Mouse (Mus musculus): ENCODE data around the gene Dennd4a. TPM values are rescaled to one million over a fixed set of nuclear protein-coding genes. Genes with fewer than 3 reads are reported as not detected.

The Dennd4a gene
- polyA plus RNA-seq, 1 experiment from 2014 or later = 4.4 TPM

- Histone ChIP-seq H3K27ac (no peak overlapping the region), H3K4me2 (replicated peaks) (no peak overlapping the region), H3K27me3 (replicated peaks) (no peaks in the 10 kb centered on the region), H3K4me1 (replicated peaks) (no peaks in the 10 kb centered on the region), H3K36me3 (no peaks in the 10 kb centered on the region), H3K9ac (no peak overlapping the region), H3K9me3 (no peaks in the 10 kb centered on the region), H3K4me3 (replicated peaks) (no peak overlapping the region)
- 54% methylated on average over 6 of the region's 6 CpGs for WGBS
- no peak for ATAC-seq
Measured at GRCm38 (mm10) chr9:64830092-64830618, 19.0 kb downstream of the Dennd4a start.

DNA sequence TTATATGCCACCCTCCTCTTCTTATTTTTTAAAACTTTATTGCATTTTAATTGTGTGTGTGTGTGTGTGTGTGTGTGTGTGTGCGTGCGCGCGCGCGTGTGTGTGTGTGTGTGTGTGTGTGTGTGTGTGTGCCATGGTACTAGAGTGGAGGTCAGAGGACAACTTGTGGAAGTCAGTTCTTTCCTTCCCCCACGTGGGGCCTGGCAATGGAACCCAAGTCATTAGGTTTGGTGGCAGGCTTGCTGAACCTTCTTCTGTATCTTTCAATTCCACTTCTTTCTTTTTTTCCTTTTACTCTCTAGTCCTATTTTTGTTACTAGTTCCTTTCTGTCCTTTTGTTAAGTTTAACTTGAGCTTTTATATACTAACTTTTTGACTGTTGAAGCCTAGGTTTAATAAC lies 19.5 kb downstream of the Dennd4a start:
- WGBS = 83% methylated on average over 7 of the region's 7 CpGs
- Histone ChIP-seq H3K27ac (no peak overlapping the region), H3K4me2 (replicated peaks) (no peak overlapping the region), H3K27me3 (replicated peaks) (no peaks in the 10 kb centered on the region), H3K4me1 (replicated peaks) (no peaks in the 10 kb centered on the region), H3K36me3 (no peaks in the 10 kb centered on the region), H3K4me3 (replicated peaks) (no peak overlapping the region), H3K9me3 (no peaks in the 10 kb centered on the region), H3K9ac (no peak overlapping the region)
- ATAC-seq = no peak

- Histone ChIP-seq H3K9me3 (no peaks in the 10 kb centered on the region), H3K9ac (no peak overlapping the region), H3K4me3 (replicated peaks) (no peak overlapping the region), H3K27ac (no peak overlapping the region), H3K4me2 (replicated peaks) (no peak overlapping the region), H3K4me1 (replicated peaks) (no peaks in the 10 kb centered on the region), H3K27me3 (replicated peaks) (no peaks in the 10 kb centered on the region), H3K36me3 (no peaks in the 10 kb centered on the region)
- WGBS = 95% methylated on average over 2 of the region's 2 CpGs
- no peak for ATAC-seq
Measured at GRCm38 (mm10) chr9:64831760-64832159, 20.6 kb downstream of the Dennd4a start.

- Histone ChIP-seq H3K27me3 (replicated peaks) (no peaks in the 10 kb centered on the region), H3K9ac (no peak overlapping the region), H3K36me3 (no peaks in the 10 kb centered on the region), H3K4me2 (replicated peaks) (no peak overlapping the region), H3K27ac (no peak overlapping the region), H3K4me1 (replicated peaks) (no peaks in the 10 kb centered on the region), H3K4me3 (replicated peaks) (no peak overlapping the region), H3K9me3 (no peaks in the 10 kb centered on the region)
- WGBS = 92% methylated on average over 3 of the region's 3 CpGs
- no peak for ATAC-seq
Measured at GRCm38 (mm10) chr9:64834418-64834817, 23.3 kb downstream of the Dennd4a start.

DNA sequence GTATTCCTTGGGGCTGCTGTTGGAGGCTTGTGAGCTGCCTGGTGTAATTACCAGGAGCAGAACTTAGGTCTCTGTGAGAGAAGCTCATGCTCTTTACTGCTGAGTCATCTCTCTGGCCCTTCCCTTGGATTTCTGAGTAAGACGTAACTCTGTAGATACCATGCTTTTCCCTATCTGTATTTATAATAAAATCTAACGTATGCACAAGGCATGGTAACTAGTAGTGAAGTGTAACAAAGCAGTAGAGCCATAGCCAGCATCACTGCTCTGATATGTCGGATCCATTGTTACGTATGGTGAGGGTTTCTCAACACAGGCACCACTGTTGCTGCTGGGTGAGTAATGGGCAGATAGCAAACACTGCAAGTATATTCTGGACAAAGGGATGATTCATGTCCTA lies 34.2 kb downstream of the Dennd4a start:
- WGBS = 79% methylated on average over 4 of the region's 4 CpGs
- no peak overlapping the region for H3K27ac ChIP-seq
- no peak for ATAC-seq
- no peak overlapping the region for H3K4me2 ChIP-seq (replicated peaks)
- no peak overlapping the region for H3K4me3 ChIP-seq (replicated peaks)
- no peak overlapping the region for H3K9ac ChIP-seq
- H3K4me1 ChIP-seq (replicated peaks) = no peaks in the 10 kb centered on the region
- H3K36me3 ChIP-seq = no peaks in the 10 kb centered on the region
- H3K9me3 ChIP-seq = no peaks in the 10 kb centered on the region
- no peaks in the 10 kb centered on the region for H3K27me3 ChIP-seq (replicated peaks)

- WGBS = 80% methylated on average over 1 of the region's 1 CpGs
- H3K27ac ChIP-seq = no peak overlapping the region
- H3K4me1 ChIP-seq (replicated peaks) = no peaks in the 10 kb centered on the region
- no peak for ATAC-seq
- H3K4me2 ChIP-seq (replicated peaks) = no peak overlapping the region
- no peak overlapping the region for H3K9ac ChIP-seq
- no peaks in the 10 kb centered on the region for H3K27me3 ChIP-seq (replicated peaks)
- no peaks in the 10 kb centered on the region for H3K9me3 ChIP-seq
- H3K4me3 ChIP-seq (replicated peaks) = no peak overlapping the region
- no peaks in the 10 kb centered on the region for H3K36me3 ChIP-seq
Measured at GRCm38 (mm10) chr9:64849548-64849947, 38.4 kb downstream of the Dennd4a start.

DNA sequence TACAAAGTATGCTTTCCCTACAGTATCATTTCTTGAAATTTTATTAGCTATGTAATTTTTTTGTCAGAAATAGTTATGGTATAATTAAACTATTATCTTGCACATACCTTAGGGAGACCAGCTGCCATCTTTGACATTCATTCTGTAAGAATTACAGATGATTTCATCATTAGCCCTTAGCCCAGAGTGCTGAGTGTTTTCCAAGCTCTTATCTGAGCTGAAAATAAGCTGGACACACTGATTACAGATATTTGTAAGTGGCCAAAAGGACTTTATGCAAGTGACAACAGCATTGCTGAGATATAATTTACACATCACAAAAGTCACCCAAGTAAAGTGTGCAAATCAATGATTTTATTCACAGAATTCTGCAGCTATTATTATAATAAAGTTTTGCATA lies 48.9 kb downstream of the Dennd4a start:
- H3K4me1 ChIP-seq (replicated peaks) = no peaks in the 10 kb centered on the region
- no peak overlapping the region for H3K4me2 ChIP-seq (replicated peaks)
- H3K36me3 ChIP-seq = no peaks in the 10 kb centered on the region
- no peaks in the 10 kb centered on the region for H3K27me3 ChIP-seq (replicated peaks)
- no peaks in the 10 kb centered on the region for H3K9me3 ChIP-seq
- H3K4me3 ChIP-seq (replicated peaks) = no peak overlapping the region
- no peak overlapping the region for H3K27ac ChIP-seq
- ATAC-seq = no peak
- no peak overlapping the region for H3K9ac ChIP-seq

DNA sequence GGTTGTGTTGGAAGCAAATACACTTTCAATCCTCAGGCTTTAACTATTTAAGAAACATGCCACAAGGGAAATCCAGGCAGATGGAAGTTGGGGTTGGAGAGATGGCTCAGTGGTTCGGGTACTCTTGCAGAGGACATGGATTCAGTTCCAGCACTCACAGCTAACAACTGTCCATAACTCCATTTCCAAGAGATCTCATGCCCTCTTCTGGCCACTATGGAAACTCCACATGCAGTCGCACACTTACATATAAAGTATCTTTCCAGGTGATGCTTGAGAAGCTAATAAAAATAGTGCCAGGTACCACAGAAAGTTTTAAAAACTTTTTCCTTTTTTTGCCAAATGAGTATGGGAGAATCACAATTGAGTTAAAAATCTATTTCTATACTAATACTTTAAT lies 51.5 kb downstream of the Dennd4a start:
- Histone ChIP-seq H3K4me2 (replicated peaks) (no peak overlapping the region), H3K36me3 (no peaks in the 10 kb centered on the region), H3K4me1 (replicated peaks) (no peaks in the 10 kb centered on the region), H3K9ac (no peak overlapping the region), H3K27me3 (replicated peaks) (no peaks in the 10 kb centered on the region), H3K9me3 (no peaks in the 10 kb centered on the region), H3K27ac (no peak overlapping the region), H3K4me3 (replicated peaks) (no peak overlapping the region)
- no peak for ATAC-seq
- WGBS = 90% methylated on average over 2 of the region's 2 CpGs

- WGBS = 84% methylated on average over 5 of the region's 5 CpGs
- no peak for ATAC-seq
- Histone ChIP-seq H3K4me3 (replicated peaks) (no peak overlapping the region), H3K9ac (no peak overlapping the region), H3K4me2 (replicated peaks) (no peak overlapping the region), H3K36me3 (no peaks in the 10 kb centered on the region), H3K9me3 (no peaks in the 10 kb centered on the region), H3K27ac (no peak overlapping the region), H3K27me3 (replicated peaks) (no peaks in the 10 kb centered on the region), H3K4me1 (replicated peaks) (no peaks in the 10 kb centered on the region)
Measured at GRCm38 (mm10) chr9:64886008-64886407, 74.9 kb downstream of the Dennd4a start.

DNA sequence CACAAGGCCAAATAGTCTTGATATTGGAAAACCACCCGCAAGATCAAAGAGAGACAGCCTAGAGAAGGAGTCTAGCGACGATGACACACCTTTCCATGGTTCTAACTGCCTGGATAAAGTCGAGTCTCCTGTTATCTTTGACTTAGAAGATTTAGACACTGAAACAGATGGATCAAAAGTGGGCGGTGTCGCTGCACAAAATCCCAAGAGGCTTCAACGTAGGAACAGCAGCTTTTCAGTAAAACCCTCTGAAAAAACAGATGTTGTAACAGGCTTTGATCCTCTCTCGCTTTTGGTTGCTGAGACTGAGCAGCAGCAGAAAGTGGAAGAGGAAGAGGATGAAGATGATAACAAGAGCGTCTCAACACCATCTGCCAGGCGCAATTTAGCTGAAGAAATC lies 85.5 kb downstream of the Dennd4a start:
- no peaks in the 10 kb centered on the region for H3K4me1 ChIP-seq (replicated peaks)
- no peak for ATAC-seq
- H3K9ac ChIP-seq = no peak overlapping the region
- 83% methylated on average over 10 of the region's 10 CpGs for WGBS
- peaks cover 3% of the 10 kb centered on the region; the same call in 1 of the 2 replicates for H3K36me3 ChIP-seq
- no peak overlapping the region for H3K4me2 ChIP-seq (replicated peaks)
- no peak overlapping the region for H3K27ac ChIP-seq
- no peaks in the 10 kb centered on the region for H3K9me3 ChIP-seq
- H3K27me3 ChIP-seq (replicated peaks) = no peaks in the 10 kb centered on the region
- no peak overlapping the region for H3K4me3 ChIP-seq (replicated peaks)

- Histone ChIP-seq H3K4me1 (replicated peaks) (no peaks in the 10 kb centered on the region), H3K36me3 (no peaks in the 10 kb centered on the region), H3K4me2 (replicated peaks) (no peak overlapping the region), H3K9me3 (no peaks in the 10 kb centered on the region), H3K9ac (no peak overlapping the region), H3K27ac (no peak overlapping the region), H3K27me3 (replicated peaks) (no peaks in the 10 kb centered on the region), H3K4me3 (replicated peaks) (no peak overlapping the region)
- 40% methylated on average over 4 of the region's 4 CpGs for WGBS
- no peak for ATAC-seq
Measured at GRCm38 (mm10) chr9:64902866-64903265, 91.7 kb downstream of the Dennd4a start.

DNA sequence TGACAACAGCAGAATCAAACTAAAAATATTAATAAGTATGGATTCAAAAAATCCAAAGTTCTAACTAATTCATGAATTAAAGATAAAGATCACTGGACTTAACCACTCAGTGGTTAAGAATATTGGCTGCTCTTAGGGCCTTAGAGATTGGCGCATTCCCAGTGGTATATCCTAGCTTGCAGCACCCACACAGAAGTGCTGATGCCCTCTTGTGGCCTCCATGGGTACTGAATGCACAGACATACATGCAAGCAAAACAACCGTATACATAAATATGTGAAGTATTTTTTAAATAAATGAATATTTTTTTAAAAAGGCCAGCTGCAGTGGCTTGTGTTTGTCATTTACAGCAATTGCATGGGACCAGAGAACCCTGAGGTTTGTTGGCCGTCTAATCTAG lies 92.2 kb downstream of the Dennd4a start:
- no peaks in the 10 kb centered on the region for H3K27me3 ChIP-seq (replicated peaks)
- H3K4me2 ChIP-seq (replicated peaks) = no peak overlapping the region
- no peak overlapping the region for H3K4me3 ChIP-seq (replicated peaks)
- no peak for ATAC-seq
- H3K4me1 ChIP-seq (replicated peaks) = no peaks in the 10 kb centered on the region
- H3K27ac ChIP-seq = no peak overlapping the region
- WGBS = 65% methylated on average over 3 of the region's 3 CpGs
- no peak overlapping the region for H3K9ac ChIP-seq
- no peaks in the 10 kb centered on the region for H3K9me3 ChIP-seq
- H3K36me3 ChIP-seq = no peaks in the 10 kb centered on the region

GRCm38 (mm10) chr9:64904917-64905640 lies 93.9 kb downstream of the Dennd4a start:
- no peak for ATAC-seq
- 85% methylated on average over 14 of the region's 14 CpGs for WGBS
- H3K9me3 ChIP-seq = no peaks in the 10 kb centered on the region
- no peak overlapping the region for H3K27ac ChIP-seq
- no peaks in the 10 kb centered on the region for H3K4me1 ChIP-seq (replicated peaks)
- H3K9ac ChIP-seq = no peak overlapping the region
- no peak overlapping the region for H3K4me3 ChIP-seq (replicated peaks)
- H3K4me2 ChIP-seq (replicated peaks) = no peak overlapping the region
- no peaks in the 10 kb centered on the region for H3K36me3 ChIP-seq
- H3K27me3 ChIP-seq (replicated peaks) = no peaks in the 10 kb centered on the region
